Mouse (Mus musculus): ENCODE results near the gene 4933402D24Rik. TPM values are rescaled to one million over a fixed set of nuclear protein-coding genes. Genes with fewer than 3 reads are reported as not detected.

4933402D24Rik gene
- polyA plus RNA-seq, 1 experiment from 2014 or later, result not detected

- H3K4me3 ChIP-seq (ENCODE audit: low read depth, low read length), result peak within 1 kb of the TSS; percentile 54
- peak; percentile 12; the same call in 1 of the 2 replicates for TF ChIP-seq CTCF (IDR thresholded peaks at IDR 0.05; ENCODE audit: low read depth)
- no peaks in the 10 kb centered on the region for H3K9me3 ChIP-seq (ENCODE audit: control insufficient read depth)
- H3K4me2 ChIP-seq (replicated peaks; ENCODE audit: low read depth), result peak within 1 kb of the TSS; percentile 65
- H3K4me1 ChIP-seq (replicated peaks; ENCODE audit: control insufficient read depth, insufficient read depth, low read length), result peaks cover 4% of the 10 kb centered on the region
- peak; percentile 94 for ATAC-seq
- no peak within 1 kb of the TSS for H3K27ac ChIP-seq (ENCODE audit: low read depth, low read length)
- H3K36me3 ChIP-seq (ENCODE audit: control insufficient read depth, insufficient read depth), result no peaks in the 10 kb centered on the region
- H3K9ac ChIP-seq (ENCODE audit: low read depth, low read length), result peak within 1 kb of the TSS; percentile 60
- under 1% methylated on average over 31 of the region's 31 CpGs for WGBS
- H3K27me3 ChIP-seq (replicated peaks; ENCODE audit: control insufficient read depth, insufficient read depth, low read length), result peaks cover 7% of the 10 kb centered on the region; the same call in 1 of the 2 replicates
Observed at GRCm38 (mm10) chr1:63730240-63730771, 38.8 kb downstream of the 4933402D24Rik start, which contains the start of the genes Mdh1b and Fastkd2. TSS of gene Mdh1b (minus strand) at chr1:63730318. TSS of gene Fastkd2 (plus strand) at chr1:63730614.

- 50% methylated on average over 8 of the region's 8 CpGs for WGBS
- Histone ChIP-seq H3K9ac (ENCODE audit: low read depth, low read length) (peak overlapping the region; percentile 60; the same call in 1 of the 2 replicates), H3K36me3 (ENCODE audit: control insufficient read depth, insufficient read depth) (no peaks in the 10 kb centered on the region), H3K4me3 (ENCODE audit: low read depth, low read length) (peak overlapping the region; percentile 54), H3K27me3 (replicated peaks; ENCODE audit: control insufficient read depth, insufficient read depth, low read length) (peaks cover 7% of the 10 kb centered on the region; the same call in 1 of the 2 replicates), H3K4me2 (replicated peaks; ENCODE audit: low read depth) (peak overlapping the region; percentile 65), H3K9me3 (ENCODE audit: control insufficient read depth) (no peaks in the 10 kb centered on the region), H3K27ac (ENCODE audit: low read depth, low read length) (no peak overlapping the region), H3K4me1 (replicated peaks; ENCODE audit: control insufficient read depth, insufficient read depth, low read length) (peaks cover 4% of the 10 kb centered on the region)
- no peak for ATAC-seq
- no peak for TF ChIP-seq CTCF (IDR thresholded peaks at IDR 0.05; ENCODE audit: low read depth)
Observed at GRCm38 (mm10) chr1:63729796-63730195, 39.3 kb downstream of the 4933402D24Rik start.

GRCm38 (mm10) chr1:63720161-63720560 is 48.9 kb downstream of the 4933402D24Rik start:
- no peak for ATAC-seq
- Histone ChIP-seq H3K4me2 (replicated peaks; ENCODE audit: low read depth) (no peak overlapping the region), H3K9me3 (ENCODE audit: control insufficient read depth) (no peaks in the 10 kb centered on the region), H3K27me3 (replicated peaks; ENCODE audit: control insufficient read depth, insufficient read depth, low read length) (no peaks in the 10 kb centered on the region), H3K9ac (ENCODE audit: low read depth, low read length) (no peak overlapping the region), H3K4me1 (replicated peaks; ENCODE audit: control insufficient read depth, insufficient read depth, low read length) (no peaks in the 10 kb centered on the region), H3K36me3 (ENCODE audit: control insufficient read depth, insufficient read depth) (no peaks in the 10 kb centered on the region), H3K27ac (ENCODE audit: low read depth, low read length) (no peak overlapping the region), H3K4me3 (ENCODE audit: low read depth, low read length) (no peak overlapping the region)
- no peak for TF ChIP-seq CTCF (IDR thresholded peaks at IDR 0.05; ENCODE audit: low read depth)
- WGBS, result 82% methylated on average over 7 of the region's 7 CpGs

- Histone ChIP-seq H3K4me1 (replicated peaks; ENCODE audit: control insufficient read depth, insufficient read depth, low read length) (no peaks in the 10 kb centered on the region), H3K27ac (ENCODE audit: low read depth, low read length) (no peak overlapping the region), H3K36me3 (ENCODE audit: control insufficient read depth, insufficient read depth) (no peaks in the 10 kb centered on the region), H3K4me2 (replicated peaks; ENCODE audit: low read depth) (no peak overlapping the region), H3K9ac (ENCODE audit: low read depth, low read length) (no peak overlapping the region), H3K4me3 (ENCODE audit: low read depth, low read length) (no peak overlapping the region), H3K9me3 (ENCODE audit: control insufficient read depth) (no peaks in the 10 kb centered on the region), H3K27me3 (replicated peaks; ENCODE audit: control insufficient read depth, insufficient read depth, low read length) (no peaks in the 10 kb centered on the region)
- ATAC-seq, result no peak
- 67% methylated on average over 3 of the region's 3 CpGs for whole genome bisulfite sequencing
- no peak for TF ChIP-seq CTCF (IDR thresholded peaks at IDR 0.05; ENCODE audit: low read depth)
Observed at GRCm38 (mm10) chr1:63708876-63709275, 60.2 kb downstream of the 4933402D24Rik start.

GRCm38 (mm10) chr1:63705733-63706132 is 63.3 kb downstream of the 4933402D24Rik start:
- 46% methylated on average over 5 of the region's 5 CpGs for WGBS
- Histone ChIP-seq H3K4me2 (replicated peaks; ENCODE audit: low read depth) (no peak overlapping the region), H3K9me3 (ENCODE audit: control insufficient read depth) (no peaks in the 10 kb centered on the region), H3K4me1 (replicated peaks; ENCODE audit: control insufficient read depth, insufficient read depth, low read length) (no peaks in the 10 kb centered on the region), H3K36me3 (ENCODE audit: control insufficient read depth, insufficient read depth) (no peaks in the 10 kb centered on the region), H3K27ac (ENCODE audit: low read depth, low read length) (no peak overlapping the region), H3K27me3 (replicated peaks; ENCODE audit: control insufficient read depth, insufficient read depth, low read length) (no peaks in the 10 kb centered on the region), H3K4me3 (ENCODE audit: low read depth, low read length) (no peak overlapping the region), H3K9ac (ENCODE audit: low read depth, low read length) (no peak overlapping the region)
- no peak for TF ChIP-seq CTCF (IDR thresholded peaks at IDR 0.05; ENCODE audit: low read depth)
- ATAC-seq, result no peak

Other genes starting within 250 kb of the 4933402D24Rik start
- not detected in 2 replicates for gene Gm39653, start 153.3 kb downstream of the 4933402D24Rik start, polyA plus RNA-seq (2015; fragmentation: Nextera tagmentation; extraction: Ambion mirVana)
- not detected in 2 replicates for gene Dytn, start 82.3 kb downstream of the 4933402D24Rik start, polyA plus RNA-seq (2015; fragmentation: Nextera tagmentation; extraction: Ambion mirVana)
- gene Mdh1b, start 38.9 kb downstream of the 4933402D24Rik start, polyA plus RNA-seq (2015; fragmentation: Nextera tagmentation; extraction: Ambion mirVana), result not detected in 2 replicates
- 35.2 and 36.9 TPM in 2 replicates for gene Fastkd2, start 38.7 kb downstream of the 4933402D24Rik start, polyA plus RNA-seq (2015; fragmentation: Nextera tagmentation; extraction: Ambion mirVana)

All from intestine, postnatal 0 days (tissue).